Mouse (Mus musculus) neural tube, embryonic 10.5 days (tissue): ENCODE results near the gene Larp1b.

ENCODE experiments used
- DNase-seq: peaks from one replicate; pipeline ENCODE4 v3.0.0-alpha.2; 2017; ENCODE audit warnings: low spot score; ENCODE audit errors: extremely low spot score

Larp1b gene

DNA sequence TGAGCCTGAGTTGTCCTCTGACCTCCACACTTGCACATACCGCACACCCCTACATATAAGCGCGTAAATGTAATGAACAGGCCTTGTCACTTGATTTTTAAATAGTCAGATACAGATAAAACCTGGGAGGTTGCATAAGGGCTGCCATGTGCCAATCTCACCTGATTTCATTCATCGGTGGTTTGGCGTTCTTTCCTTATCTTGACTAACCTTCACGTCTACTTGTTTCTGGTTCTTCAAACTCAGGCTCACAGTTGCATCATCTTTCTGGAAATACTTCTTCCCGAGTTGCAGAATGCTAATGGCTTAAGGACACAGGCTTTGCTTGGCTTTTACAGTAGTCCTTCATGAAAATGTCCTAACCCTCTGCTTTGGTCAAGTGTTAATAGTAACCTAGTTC, 71.1 kb downstream of the Larp1b start:
- no peak for DNase-seq

GRCm38 (mm10) chr3:41021980-41022379, 72.4 kb downstream of the Larp1b start:
- DNase-seq = no peak

DNA sequence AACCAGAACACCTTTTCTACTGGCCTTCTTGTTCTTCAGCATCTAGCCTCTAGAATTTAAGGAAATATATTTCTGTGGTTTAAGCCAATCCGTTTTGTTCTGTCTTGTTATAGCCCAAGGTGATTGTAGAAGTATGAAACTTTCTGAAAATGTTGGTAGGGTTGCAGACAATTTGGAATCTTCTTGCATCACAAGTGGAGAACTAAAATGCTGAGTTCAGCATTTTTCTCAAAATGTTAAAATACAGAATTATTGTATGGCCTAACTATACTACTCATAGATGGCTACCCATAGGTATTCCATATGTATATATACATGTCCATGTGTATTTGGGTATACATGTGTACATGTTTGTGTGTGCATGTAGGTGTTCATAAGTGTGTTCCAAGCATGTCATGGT, 81.1 kb downstream of the Larp1b start:
- no peak for DNase-seq

- no peak for DNase-seq
Measured at GRCm38 (mm10) chr3:41031286-41032210, 81.9 kb downstream of the Larp1b start.

- no peak for DNase-seq
Measured at GRCm38 (mm10) chr3:41038297-41038916, 88.8 kb downstream of the Larp1b start.

GRCm38 (mm10) chr3:41041241-41041640, 91.6 kb downstream of the Larp1b start:
- DNase-seq = no peak

- no peak for DNase-seq
Measured at GRCm38 (mm10) chr3:41042195-41042938, 92.7 kb downstream of the Larp1b start.

- no peak for DNase-seq
Measured at GRCm38 (mm10) chr3:41043756-41044354, 94.2 kb downstream of the Larp1b start.

DNA sequence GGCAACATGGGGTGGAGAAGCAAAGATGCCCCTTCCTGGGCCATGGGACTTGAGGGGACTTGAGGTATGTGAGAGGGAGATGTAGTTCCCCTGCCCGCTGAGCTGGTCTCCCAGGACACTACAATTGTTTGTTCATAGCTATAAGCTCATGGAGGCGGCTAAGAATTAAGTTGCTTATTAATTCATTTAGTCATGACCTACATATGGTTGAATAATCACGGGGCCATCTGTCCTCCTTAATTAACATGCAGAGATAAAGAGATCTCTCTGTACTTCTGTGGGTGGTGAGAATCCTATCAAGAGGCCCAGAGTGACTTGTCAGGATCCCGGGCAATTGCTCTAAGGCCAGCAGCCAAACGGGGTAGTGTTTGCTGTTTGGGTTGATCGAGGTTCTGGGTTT, 98.2 kb downstream of the Larp1b start:
- no peak for DNase-seq

GRCm38 (mm10) chr3:41053334-41053733, 103.7 kb downstream of the Larp1b start:
- no peak for DNase-seq

DNA sequence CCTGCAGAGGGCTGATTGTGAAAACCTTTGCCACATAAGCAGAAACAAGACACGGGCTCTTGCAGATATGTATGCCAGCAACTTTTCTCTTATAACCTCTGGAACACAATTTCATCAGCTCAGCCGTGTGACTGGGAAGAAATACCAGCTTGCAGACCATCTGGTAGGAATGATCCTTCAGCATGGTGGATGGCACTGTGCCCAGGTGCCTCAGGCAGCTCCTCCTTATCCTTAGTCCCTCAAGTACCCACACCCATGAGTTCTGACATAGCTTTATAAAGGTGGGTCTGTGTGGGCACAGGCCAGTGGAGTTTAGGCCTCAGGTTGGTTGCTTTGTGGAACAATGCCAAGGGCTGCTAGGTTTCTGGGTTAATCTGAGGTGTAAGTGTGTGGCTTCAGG, 108.8 kb downstream of the Larp1b start:
- no peak for DNase-seq

GRCm38 (mm10) chr3:41059249-41059648, 109.6 kb downstream of the Larp1b start:
- no peak for DNase-seq

DNA sequence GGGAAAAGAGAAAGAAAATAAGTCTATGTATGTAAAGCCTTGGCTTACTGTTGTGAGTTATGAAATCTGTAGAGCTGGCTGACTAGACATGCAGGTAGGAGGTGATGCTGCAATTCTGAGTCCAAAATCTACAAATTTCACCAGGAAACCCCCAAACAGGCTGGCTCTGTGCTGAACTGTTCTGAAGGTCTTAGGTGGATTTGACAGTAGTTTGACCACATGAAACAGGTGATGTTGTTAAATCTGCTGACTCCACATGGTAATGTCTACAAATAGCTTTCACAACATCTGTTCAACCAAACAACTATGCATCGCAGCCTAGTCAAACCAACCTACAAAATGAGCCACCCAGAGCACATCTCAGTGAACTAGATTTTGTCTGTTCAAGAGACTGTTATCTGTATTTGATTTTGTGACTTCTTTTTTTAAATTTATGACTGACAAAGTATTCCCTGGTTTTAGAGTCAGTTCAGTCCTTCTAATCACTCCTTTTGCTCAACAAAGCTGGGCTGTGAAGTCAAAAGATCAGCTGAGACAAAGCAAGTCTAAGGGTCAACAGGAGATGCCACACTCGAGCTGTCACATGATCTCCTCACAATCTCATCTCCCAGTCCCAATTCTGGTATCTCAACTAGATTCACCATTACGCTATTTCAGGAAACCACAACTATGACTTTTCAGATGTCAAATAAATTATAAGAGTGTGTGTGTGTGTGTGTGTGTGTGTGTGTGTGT, 112.4 kb downstream of the Larp1b start:
- DNase-seq = no peak

- no peak for DNase-seq
Measured at GRCm38 (mm10) chr3:41062758-41063157, 113.1 kb downstream of the Larp1b start.

DNA sequence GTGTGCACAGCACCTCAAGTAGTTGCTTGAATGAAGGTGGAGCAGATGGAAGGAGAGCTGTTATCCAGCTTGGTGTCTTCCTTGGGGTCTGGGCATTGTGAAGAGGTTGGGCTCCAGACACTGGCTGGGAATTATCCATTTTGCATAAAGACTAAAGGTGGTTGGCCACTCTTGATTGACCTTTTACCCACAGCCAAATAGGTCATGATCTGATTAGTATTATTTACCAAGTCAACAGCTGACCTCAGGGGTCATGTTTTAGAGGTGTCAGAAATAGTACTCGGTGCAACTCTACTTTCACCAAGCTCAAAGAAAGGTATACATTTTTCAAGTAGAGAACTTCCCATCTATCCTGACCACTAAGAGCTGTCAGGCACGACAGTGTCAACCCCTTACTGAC, 115.7 kb downstream of the Larp1b start:
- DNase-seq = no peak

DNA sequence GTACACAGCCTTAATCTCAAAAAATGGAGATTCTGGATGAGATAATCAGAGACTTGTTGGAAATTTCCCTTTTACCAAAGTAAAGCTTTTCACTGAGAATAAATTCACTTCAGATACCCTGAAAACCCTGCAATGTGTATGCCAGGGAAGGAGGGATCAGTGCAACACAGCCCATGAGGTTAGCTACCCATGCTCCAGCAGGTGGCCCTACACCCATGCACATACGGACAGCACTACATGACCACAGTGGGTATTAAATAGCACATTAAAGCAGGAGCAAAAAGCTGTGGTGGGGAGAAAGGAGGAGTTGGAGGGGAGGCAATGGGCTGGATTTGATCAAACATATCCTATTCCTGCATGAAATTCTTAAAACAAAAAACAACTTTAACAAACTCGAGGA, 120.9 kb downstream of the Larp1b start:
- no peak for DNase-seq

GRCm38 (mm10) chr3:41075376-41075775, 125.7 kb downstream of the Larp1b start:
- DNase-seq = no peak

GRCm38 (mm10) chr3:41078673-41079072, 129.0 kb downstream of the Larp1b start:
- no peak for DNase-seq

- DNase-seq = no peak
Measured at GRCm38 (mm10) chr3:41080724-41081123, 131.1 kb downstream of the Larp1b start.

- peak; percentile 17 for DNase-seq
Measured at GRCm38 (mm10) chr3:41081474-41082301, 132.1 kb downstream of the Larp1b start.
